Mouse (Mus musculus): ENCODE measurements around the gene Gm2a.

- TF ChIP-seq CTCF (IDR thresholded peaks at IDR 0.05; ENCODE audit: borderline replicate concordance, insufficient read depth, low read depth, low read length) (no peak), POLR2A (IDR thresholded peaks at IDR 0.05; ENCODE audit: borderline replicate concordance, insufficient read depth, low read length) (no peak)
These were observed 19.4 kb upstream of the Gm2a start for GRCm38 (mm10) chr11:55078502-55078901.
